13 mouse cellular contexts compared by ENCODE assay signal in the genomic region with DNA sequence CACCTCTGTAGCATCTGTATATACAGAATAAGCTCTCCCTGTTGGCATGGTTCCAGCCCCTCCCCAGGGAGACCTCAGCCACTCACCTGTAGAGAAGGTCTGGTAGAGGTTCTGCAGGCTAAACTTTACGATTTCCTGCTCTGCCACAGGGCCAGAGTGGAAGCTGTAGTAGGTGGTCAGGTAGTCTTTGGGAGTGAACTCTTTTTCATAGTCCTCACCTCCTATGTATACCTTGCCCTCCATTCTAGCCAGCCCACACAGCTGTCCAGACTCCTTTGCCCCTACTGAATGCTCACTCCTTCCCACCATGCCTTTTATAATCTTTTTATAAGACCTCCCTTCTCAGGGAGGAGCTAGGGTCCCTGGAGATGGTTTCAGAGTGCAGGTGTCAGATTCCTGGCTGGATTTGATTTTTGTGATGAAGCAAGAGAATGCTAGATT. TPM values are rescaled to one million over a fixed set of nuclear protein-coding genes. Genes with fewer than 3 reads are reported as not detected.
A peak's percentile ranks its signal among the peaks of the same experiment; 100 is the strongest.
DNase-seq lines count a peak whose midpoint lies in the region; ATAC-seq and TF ChIP-seq lines count a peak whose summit lies in the region.
"Had no signal": no experiment of that assay in that cellular context is flagged by ENCODE, and none has a peak within 500 bp of the region (broad histone marks: within the 10 kb centered on the region; RNA-seq: fewer than 3 reads in every experiment).

A gene (minus strand): TSS at position 303 of the 441 bp plus-strand sequence.

- 59% methylated on average over 1 of the region's 1 CpGs for WGBS in heart, embryonic 10.5 days
- WGBS in hindbrain, embryonic 14.5 days = 64% methylated on average over 1 of the region's 1 CpGs

- TF ChIP-seq EP300 in MEL (IDR thresholded peaks at IDR 0.05; ENCODE audit: low read depth in 1 of 2, low read length in 2 of 2) = no peak

- no peak within 1 kb of the TSS for H3K4me2 ChIP-seq in hindbrain, embryonic 14.5 days (replicated peaks)
- H3K4me2 ChIP-seq: embryonic facial prominence, embryonic 12.5 days; liver, embryonic 13.5 days had no signal

- H3K9ac ChIP-seq in MEL (ENCODE audit: control insufficient read depth, low read depth, low read length, poor library complexity, severe bottlenecking) = no peak within 1 kb of the TSS
- no peak within 1 kb of the TSS for H3K9ac ChIP-seq in hindbrain, embryonic 14.5 days
- H3K9ac ChIP-seq: embryonic facial prominence, embryonic 12.5 days; forebrain, postnatal 0 days; liver, embryonic 13.5 days had no signal

- H3K4me3 ChIP-seq in heart, embryonic 10.5 days = no peak within 1 kb of the TSS
- H3K4me3 ChIP-seq in MEL (ENCODE audit: control insufficient read depth in 1 of 2, insufficient read depth in 1 of 2, low read depth in 2 of 2, low read length in 2 of 2) = no peak within 1 kb of the TSS
- H3K4me3 ChIP-seq in hindbrain, embryonic 14.5 days (replicated peaks; ENCODE audit: low read length) = no peak within 1 kb of the TSS
- H3K4me3 ChIP-seq: embryonic facial prominence, embryonic 12.5 days; liver, embryonic 13.5 days had no signal

- H3K9me3 ChIP-seq in heart, embryonic 10.5 days = no peaks in the 10 kb centered on the region
- H3K9me3 ChIP-seq in MEL (replicated peaks; ENCODE audit: insufficient read depth, low read length) = no peaks in the 10 kb centered on the region
- no peaks in the 10 kb centered on the region for H3K9me3 ChIP-seq in hindbrain, embryonic 14.5 days (ENCODE audit: control insufficient read depth, low read length)
- H3K9me3 ChIP-seq: embryonic facial prominence, embryonic 12.5 days; liver, embryonic 13.5 days; megakaryocyte, embryonic 14.5 days had no signal

- in situ Hi-C loops in Patski (cut with MboI; ENCODE audit: low pct_unique_long_range_greater_than_20kb) = no loop called here

- ATAC-seq in Patski = no peak
- ATAC-seq in hindbrain, embryonic 14.5 days (ENCODE audit: low FRiP score) = no peak
- ATAC-seq: forebrain, postnatal 0 days had no signal

- H3K27me3 ChIP-seq in heart, embryonic 10.5 days (ENCODE audit: insufficient read depth, poor library complexity, severe bottlenecking) = peaks cover 17% of the 10 kb centered on the region
- H3K27me3 ChIP-seq in MEL (ENCODE audit: control insufficient read depth in 1 of 2, insufficient read depth in 2 of 2, low read length in 2 of 2) (no peaks in the 10 kb centered on the region), Patski (no peaks in the 10 kb centered on the region)
- H3K27me3 ChIP-seq in hindbrain, embryonic 14.5 days (ENCODE audit: control insufficient read depth, insufficient read depth, low read length) = peaks cover 34% of the 10 kb centered on the region
- H3K27me3 ChIP-seq: embryonic facial prominence, embryonic 12.5 days; liver, embryonic 13.5 days had no signal

- TF ChIP-seq CTCF in MEL (IDR thresholded peaks at IDR 0.05 in 2 of 3, conservative IDR thresholded peaks at IDR 0.05 in 1 of 3; ENCODE audit: control insufficient read depth in 1 of 3, insufficient read depth in 1 of 3, low read depth in 2 of 3, low read length in 3 of 3, poor library complexity in 1 of 3, severe bottlenecking in 1 of 3) = no peak
- TF ChIP-seq CTCF in Patski (IDR thresholded peaks at IDR 0.05) = no peak

- H3K36me3 ChIP-seq in heart, embryonic 10.5 days = no peaks in the 10 kb centered on the region
- peaks cover 0 to 2% of the 10 kb centered on the region in 2 experiments; a peak in 1 of 4 replicates for H3K36me3 ChIP-seq in MEL (ENCODE audit: control insufficient read depth in 1 of 2, insufficient read depth in 2 of 2, low read length in 2 of 2)
- no peaks in the 10 kb centered on the region for H3K36me3 ChIP-seq in hindbrain, embryonic 14.5 days (replicated peaks; ENCODE audit: control insufficient read depth, insufficient read depth)
- H3K36me3 ChIP-seq: embryonic facial prominence, embryonic 12.5 days; liver, embryonic 13.5 days had no signal

- TF ChIP-seq POLR2A in MEL (IDR thresholded peaks at IDR 0.05; ENCODE audit: control insufficient read depth in 1 of 2, insufficient read depth in 1 of 2, low read depth in 1 of 2, low read length in 2 of 2, poor library complexity in 1 of 2) = no peak

- CTCF ChIA-PET in Patski (lab: Charles Lee) = interaction anchor here (1.0 to 1.4 kb wide), 2 partner anchors 29 to 157 kb away, joined by 3 to 4 read pairs; no protein-coding TSS in a partner anchor

- no peaks in the 10 kb centered on the region for H3K4me1 ChIP-seq in heart, embryonic 10.5 days
- peaks cover 3 to 6% of the 10 kb centered on the region in 2 experiments for H3K4me1 ChIP-seq in MEL (ENCODE audit: control insufficient read depth in 1 of 2, insufficient read depth in 2 of 2, low read length in 2 of 2)
- no peaks in the 10 kb centered on the region for H3K4me1 ChIP-seq in hindbrain, embryonic 14.5 days (replicated peaks; ENCODE audit: control insufficient read depth, insufficient read depth, low read length)
- H3K4me1 ChIP-seq: embryonic facial prominence, embryonic 12.5 days had no signal

- DNase-seq in heart, adult 8-10 months (ENCODE audit: low spot score) = no peak
- no peak for DNase-seq in heart, embryonic 10.5 days (ENCODE audit: low spot score)
- no peak for DNase-seq in MEL (ENCODE audit: low read depth, low spot score)
- no peak for DNase-seq in Patski (ENCODE audit: low read depth, low spot score)
- DNase-seq in kidney, postnatal 10 days = peak; percentile 58
- no peak for DNase-seq in left cerebral cortex, adult 18-20 months (ENCODE audit: low spot score in 2 of 2)
- no peak for DNase-seq in hindbrain, embryonic 14.5 days (ENCODE audit: low spot score)
- DNase-seq: forebrain, postnatal 0 days; liver, embryonic 13.5 days had no signal

- no peaks in the 10 kb centered on the region for H3K79me2 ChIP-seq in MEL (ENCODE audit: control insufficient read depth, insufficient read depth, low read length, poor library complexity)

- H3K27ac ChIP-seq in heart, embryonic 10.5 days = no peak within 1 kb of the TSS
- peak within 1 kb of the TSS; percentile 34; the same call in 1 of the 2 replicates for H3K27ac ChIP-seq in MEL (ENCODE audit: control insufficient read depth, low read depth, low read length)
- no peak within 1 kb of the TSS for H3K27ac ChIP-seq in hindbrain, embryonic 14.5 days
- H3K27ac ChIP-seq: embryonic facial prominence, embryonic 12.5 days; liver, embryonic 13.5 days had no signal

- POLR2A ChIA-PET in Patski (lab: Charles Lee) = interaction anchor here (0.8 kb wide), 1 partner anchor 213 kb away, joined by 3 read pairs; no protein-coding TSS in a partner anchor

- no peak for TF ChIP-seq RAD21 in MEL (IDR thresholded peaks at IDR 0.05; ENCODE audit: low read depth, low read length)

TF ChIP-seq in MEL, 35 proteins besides CTCF, POLR2A, EP300 and RAD21:
- TF ChIP-seq GATA1 (IDR thresholded peaks at IDR 0.05; ENCODE audit: low read depth, low read length) = no peak
- TF ChIP-seq CHD2 (IDR thresholded peaks at IDR 0.05; ENCODE audit: low read length) = no peak
- no peak for TF ChIP-seq KAT2A (conservative IDR thresholded peaks at IDR 0.05; ENCODE audit: low read depth, low read length)
- no peak for TF ChIP-seq UBTF (IDR thresholded peaks at IDR 0.05; ENCODE audit: borderline replicate concordance, insufficient read depth, low read depth, low read length)
- no peak for TF ChIP-seq CHD1 (IDR thresholded peaks at IDR 0.05; ENCODE audit: low read depth, low read length)
- no peak for TF ChIP-seq USF1 (IDR thresholded peaks at IDR 0.05; ENCODE audit: low read depth, low read length)
- TF ChIP-seq HCFC1 (IDR thresholded peaks at IDR 0.05; ENCODE audit: low read depth, low read length) = no peak
- no peak for TF ChIP-seq BHLHE40 (IDR thresholded peaks at IDR 0.05; ENCODE audit: borderline replicate concordance, low read depth, low read length)
- no peak for TF ChIP-seq RCOR1 (IDR thresholded peaks at IDR 0.05; ENCODE audit: low read depth, low read length)
- no peak for TF ChIP-seq NRF1 (IDR thresholded peaks at IDR 0.05; ENCODE audit: insufficient read depth, low read depth, low read length, poor library complexity, severe bottlenecking)
- TF ChIP-seq ZKSCAN1 (IDR thresholded peaks at IDR 0.05; ENCODE audit: low read depth, low read length) = no peak
- no peak for TF ChIP-seq GABPA (IDR thresholded peaks at IDR 0.05; ENCODE audit: low read depth, low read length)

RNA-seq across cellular contexts. Expression of the gene that starts here (rescaled TPM):
- 100 to 1,000 TPM in 1 of 4 experiments, 10 to 100 TPM in 3; 24.3 to 119 (median 52.8) TPM for total RNA-seq in heart, adult 8-10 months (2022)
- 0.20 TPM in 1 of 2 replicates, not detected in the other for polyA plus RNA-seq in heart, embryonic 10.5 days (2016; fragmentation: Nextera tagmentation; extraction: Ambion mirVana)
- 0.42 TPM in 1 of 2 replicates, not detected in the other for total RNA-seq in MEL (2012; rRNA removed)
- polyA plus RNA-seq in MEL (2012; ENCODE audit: insufficient read depth in 1 of 2, insufficient read length in 2 of 2, low read depth in 1 of 2, low replicate concordance in 2 of 2, missing spikeins in 1 of 2) = under 1 TPM in 1 of 2 experiments, not detected in 1; 0.11 TPM
- 309 TPM for polyA plus RNA-seq in Patski (2021)
- total RNA-seq in left cerebral cortex, adult 18-20 months (2021) = 1 to 10 TPM; 1.6 to 2.3 TPM
- polyA plus RNA-seq in hindbrain, embryonic 14.5 days (2014; fragmentation: Nextera tagmentation; extraction: Ambion mirVana) = not detected in 2 replicates
- total RNA-seq: forebrain, postnatal 0 days; left cerebral cortex, postnatal 10 days had no signal
- polyA plus RNA-seq: forebrain, postnatal 0 days; heart, postnatal 0 days had no signal

Comparison
In these comparisons a context has a peak if more than half of its experiments do, and no peak if none do; other contexts are left out.
1. RNA of the gene that starts here (total RNA-seq): 24.3 to 119 TPM in heart, adult 8-10 months; 1.6 to 2.3 TPM in left cerebral cortex, adult 18-20 months and 0.42 TPM in MEL; every median in the first group is over 4 times any median in the second.
2. RNA of the gene that starts here (polyA plus RNA-seq): 309 TPM in Patski (single experiment); 0.20 TPM in heart, embryonic 10.5 days, not detected in hindbrain, embryonic 14.5 days and 0.11 TPM in MEL; every median in the first group is over 100 times any median in the second.